Mouse (Mus musculus) spleen, adult 2 months (tissue): ENCODE results near the gene Cdc42ep2.

Source experiments
- CTCF ChIP-seq: fragments of 200-500 bp; IDR thresholded peaks from 2 replicates; pipeline ENCODE4 v1.5.1; 2011; ENCODE audit warnings: mild to moderate bottlenecking, inconsistent platforms; ENCODE audit not compliant: insufficient read depth, insufficient read length, insufficient replicate concordance; ENCODE audit errors: extremely low read depth
- POLR2A ChIP-seq: fragments of 200-500 bp; IDR thresholded peaks from 2 replicates; pipeline ENCODE4 v1.6.1; 2011; ENCODE audit warnings: low read depth, low read length, inconsistent platforms

DNA sequence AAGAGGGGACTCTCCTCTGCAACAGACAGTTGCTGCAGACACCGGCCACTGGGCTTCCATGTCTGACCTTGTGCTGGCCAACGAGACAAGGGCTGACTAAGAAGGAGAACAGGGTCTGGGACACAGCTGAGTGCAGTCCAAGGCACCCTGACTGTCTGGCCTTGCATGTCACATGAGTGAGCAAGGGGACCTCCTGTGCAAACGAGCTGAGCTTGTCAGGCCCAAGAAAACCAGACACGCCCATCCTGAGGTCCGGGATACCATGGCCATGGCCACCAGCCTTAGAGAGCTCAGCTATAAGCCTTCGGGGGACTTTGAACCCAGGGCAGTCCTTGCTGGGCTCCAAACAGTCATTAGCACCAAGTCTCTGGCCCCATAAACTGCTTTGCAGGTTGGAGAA, 56.5 kb downstream of the Cdc42ep2 start:
- TF ChIP-seq POLR2A, result no peak
- no peak for TF ChIP-seq CTCF
